Mouse (Mus musculus) limb, embryonic 15.5 days (tissue): ENCODE measurements around the gene Capn8. TPM values are rescaled to one million over a fixed set of nuclear protein-coding genes. Genes with fewer than 3 reads are reported as not detected.

Experiments
- ATAC-seq: fragments of 200-750 bp; cut with Nextera tagmentation; 2 replicates; pipeline ENCODE4 v1.8.0; 2017; ENCODE audit warnings: low read depth, moderate TSS enrichment; ENCODE audit not compliant: insufficient number of reproducible peaks, low FRiP score, low TSS enrichment
- H3K27ac ChIP-seq: fragments of 300-500 bp; sonication (generic); 2 replicates; pipeline ENCODE4 v1.5.1; 2015; ENCODE audit warnings: moderate library complexity, mild to moderate bottlenecking, inconsistent platforms
- H3K27me3 ChIP-seq: fragments of 300-500 bp; sonication (generic); 2 replicates; pipeline ENCODE4 v1.6.1; 2015; ENCODE audit warnings: inconsistent platforms
- H3K36me3 ChIP-seq: fragments of 300-500 bp; sonication (generic); 2 replicates; pipeline ENCODE4 v1.6.1; 2015; ENCODE audit warnings: inconsistent platforms
- H3K4me1 ChIP-seq: fragments of 300-500 bp; sonication (generic); 2 replicates; pipeline ENCODE4 v1.6.1; 2015; ENCODE audit warnings: inconsistent platforms
- H3K4me2 ChIP-seq: fragments of 300-500 bp; sonication (generic); 2 replicates; pipeline ENCODE4 v1.6.1; 2015; ENCODE audit warnings: mild to moderate bottlenecking, inconsistent platforms
- H3K4me3 ChIP-seq: fragments of 300-500 bp; sonication (generic); 2 replicates; pipeline ENCODE4 v1.5.1; 2015; ENCODE audit warnings: mild to moderate bottlenecking, inconsistent platforms
- H3K9ac ChIP-seq: fragments of 300-500 bp; sonication (generic); 2 replicates; pipeline ENCODE4 v1.6.1; 2015; ENCODE audit warnings: inconsistent platforms
- H3K9me3 ChIP-seq: fragments of 300-500 bp; sonication (generic); 2 replicates; pipeline ENCODE4 v1.6.1; 2016; ENCODE audit warnings: inconsistent platforms
- WGBS: fragments of 180-500 bp; shearing (Covaris S2); methylation state at CpG from one replicate; pipeline ENCODE4 v1.1.7; 2015; 5-methylcytosine and 5-hydroxymethylcytosine counted together
- polyA plus RNA-seq: library from polyadenylated mRNA; unstranded; fragments of >200 nt; fragmentation: Nextera tagmentation; extraction: Ambion mirVana; gene quantifications from 2 replicates; pipeline ENCODE4 v1.2.1, GENCODE M21; 2015

Gene Capn8
- polyA plus RNA-seq, 1 experiment from 2014 or later, result not detected

GRCm38 (mm10) chr1:182558271-182558670 is 6.5 kb upstream of the Capn8 start:
- no peak overlapping the region for H3K4me2 ChIP-seq
- ATAC-seq, result no peak
- H3K9ac ChIP-seq, result no peak overlapping the region
- no peaks in the 10 kb centered on the region for H3K9me3 ChIP-seq
- 45% methylated on average over 4 of the region's 4 CpGs for WGBS
- peaks cover 16% of the 10 kb centered on the region for H3K4me1 ChIP-seq
- no peaks in the 10 kb centered on the region for H3K36me3 ChIP-seq
- no peak overlapping the region for H3K4me3 ChIP-seq
- no peak overlapping the region for H3K27ac ChIP-seq
- H3K27me3 ChIP-seq, result no peaks in the 10 kb centered on the region

DNA sequence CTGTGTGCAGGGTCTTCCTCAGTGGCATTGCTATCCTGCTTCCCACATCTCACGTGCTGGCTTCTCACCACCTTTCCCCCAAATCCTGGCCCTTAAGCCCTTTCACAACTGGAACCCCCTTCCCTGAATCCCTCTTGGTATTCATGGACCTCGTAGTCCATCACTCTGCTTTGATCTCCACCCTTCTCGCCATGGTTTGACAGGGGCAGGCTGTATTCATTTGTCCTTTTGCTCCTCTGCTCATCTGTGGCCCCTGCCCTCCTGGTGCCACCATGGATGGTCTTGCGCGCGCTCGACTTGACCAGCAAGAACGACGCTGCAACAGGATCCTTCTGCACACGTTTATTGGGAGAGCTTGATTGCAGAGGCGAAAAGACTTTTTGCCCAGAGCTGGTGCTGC is 5.3 kb upstream of the Capn8 start:
- Histone ChIP-seq H3K4me3 (no peak overlapping the region), H3K9ac (no peak overlapping the region), H3K27ac (no peak overlapping the region), H3K4me2 (no peak overlapping the region), H3K36me3 (no peaks in the 10 kb centered on the region), H3K9me3 (no peaks in the 10 kb centered on the region), H3K27me3 (no peaks in the 10 kb centered on the region), H3K4me1 (peaks cover 16% of the 10 kb centered on the region)
- 79% methylated on average over 11 of the region's 11 CpGs for WGBS
- ATAC-seq, result no peak

DNA sequence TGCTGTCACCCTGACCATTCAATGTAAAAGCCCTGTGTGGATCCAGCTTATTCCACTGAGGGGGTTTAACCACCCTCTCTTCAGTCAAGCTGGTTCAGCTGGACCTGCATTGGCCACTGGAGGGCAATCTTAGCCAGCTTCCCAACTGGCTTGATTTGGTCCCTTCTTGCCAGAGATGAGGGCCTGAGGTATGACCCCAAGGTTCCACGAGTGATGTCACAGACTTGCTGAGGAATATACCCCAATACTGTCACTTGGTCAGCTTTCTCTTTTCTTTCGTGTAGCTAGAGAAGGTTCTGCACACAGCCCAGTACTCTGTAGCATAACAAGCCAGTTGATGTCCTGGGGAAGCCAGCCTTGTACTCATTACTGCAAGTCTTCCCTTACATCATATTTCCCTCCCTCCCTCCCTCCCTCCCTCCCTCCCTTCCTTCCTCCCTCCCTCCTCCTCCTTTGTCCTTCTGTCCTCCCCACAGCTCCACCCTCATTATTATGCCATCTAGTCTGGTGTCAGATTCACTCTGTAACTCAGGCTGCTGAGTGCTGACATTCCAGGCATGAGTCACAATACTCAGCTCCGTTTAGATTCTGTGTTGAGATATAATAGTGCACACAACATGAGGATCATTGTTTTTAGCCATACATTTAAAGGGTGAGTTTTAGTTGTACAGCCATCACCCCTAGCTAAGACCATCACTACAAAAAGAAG is 4.3 kb upstream of the Capn8 start:
- H3K4me3 ChIP-seq, result no peak overlapping the region
- H3K27me3 ChIP-seq, result no peaks in the 10 kb centered on the region
- H3K4me2 ChIP-seq, result no peak overlapping the region
- H3K36me3 ChIP-seq, result no peaks in the 10 kb centered on the region
- no peaks in the 10 kb centered on the region for H3K9me3 ChIP-seq
- WGBS, result 23% methylated on average over 3 of the region's 3 CpGs
- no peak overlapping the region for H3K27ac ChIP-seq
- H3K4me1 ChIP-seq, result peaks cover 16% of the 10 kb centered on the region
- no peak for ATAC-seq
- no peak overlapping the region for H3K9ac ChIP-seq

DNA sequence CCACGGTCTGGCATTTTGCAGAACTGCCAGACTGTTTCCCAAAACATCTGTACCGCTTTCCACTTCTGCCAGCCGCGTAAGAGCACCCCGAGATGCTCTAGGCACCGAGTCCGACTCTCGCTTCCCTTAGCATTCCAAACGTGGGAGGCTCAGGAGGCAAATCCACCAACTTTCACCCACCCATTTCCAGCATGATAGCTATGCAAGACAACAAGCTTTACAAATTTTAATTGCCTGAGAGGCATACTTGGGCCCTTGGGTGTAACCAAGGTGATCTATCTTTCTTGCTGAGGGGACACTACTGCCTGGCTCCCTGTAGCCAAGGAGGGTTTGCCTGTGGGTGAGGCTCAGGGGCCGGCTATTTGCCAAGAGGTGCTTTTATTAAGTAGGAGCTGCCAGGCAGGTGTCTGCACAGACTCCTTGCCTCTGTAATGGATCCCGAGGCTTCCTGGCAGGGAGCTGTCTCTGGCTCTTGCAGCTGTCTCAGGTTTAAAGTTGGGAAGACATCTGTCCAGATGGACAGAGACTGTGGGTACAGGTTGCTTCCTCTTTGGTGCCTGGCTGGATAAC is 2.8 kb upstream of the Capn8 start:
- no peaks in the 10 kb centered on the region for H3K27me3 ChIP-seq
- H3K9ac ChIP-seq, result no peak overlapping the region
- no peak for ATAC-seq
- H3K4me2 ChIP-seq, result no peak overlapping the region
- H3K4me3 ChIP-seq, result no peak overlapping the region
- H3K9me3 ChIP-seq, result no peaks in the 10 kb centered on the region
- peaks cover 16% of the 10 kb centered on the region for H3K4me1 ChIP-seq
- H3K36me3 ChIP-seq, result no peaks in the 10 kb centered on the region
- 60% methylated on average over 11 of the region's 11 CpGs for WGBS
- no peak overlapping the region for H3K27ac ChIP-seq

DNA sequence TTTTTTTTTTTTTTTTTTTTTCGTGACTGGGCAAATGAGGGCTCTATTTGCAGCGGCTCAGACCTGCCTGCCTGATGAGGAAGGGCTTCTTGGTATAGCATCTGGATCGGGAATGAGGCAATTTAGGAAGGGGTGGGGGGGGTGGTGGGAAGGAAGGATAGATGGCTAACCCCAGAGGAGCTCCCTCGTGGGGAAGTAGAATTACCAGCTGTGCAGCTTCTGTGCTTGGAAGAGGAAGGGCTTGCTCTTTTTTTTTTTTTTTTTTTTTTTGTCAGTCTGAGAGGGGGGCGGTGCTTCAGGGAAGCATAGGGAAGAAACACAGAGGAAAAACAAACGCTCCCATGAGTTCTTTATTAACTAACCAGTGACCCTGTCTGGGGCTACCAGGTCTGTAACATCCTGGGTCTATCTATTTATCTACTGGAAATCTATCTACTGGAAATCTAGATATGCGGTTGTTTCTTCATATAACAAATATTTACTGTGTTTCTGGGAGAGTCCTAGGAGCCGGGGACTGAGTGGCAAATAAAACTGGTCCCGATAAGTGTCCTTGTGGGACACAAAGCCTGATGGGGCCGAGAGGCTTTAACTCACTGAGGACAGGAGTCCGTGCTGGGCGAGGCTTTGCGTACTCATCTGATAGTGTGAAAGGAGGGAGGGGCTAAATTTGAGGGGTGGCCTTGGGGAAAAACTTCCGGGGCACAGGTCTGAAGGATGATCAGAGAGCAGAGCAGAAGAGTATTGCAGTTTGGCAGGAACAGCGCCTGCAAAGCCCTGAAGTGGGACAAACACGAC is 2.0 kb upstream of the Capn8 start:
- Histone ChIP-seq H3K4me2 (no peak overlapping the region), H3K36me3 (no peaks in the 10 kb centered on the region), H3K27ac (no peak overlapping the region), H3K27me3 (no peaks in the 10 kb centered on the region), H3K9ac (no peak overlapping the region), H3K4me1 (peaks cover 16% of the 10 kb centered on the region), H3K4me3 (no peak overlapping the region), H3K9me3 (no peaks in the 10 kb centered on the region)
- WGBS, result 29% methylated on average over 16 of the region's 16 CpGs
- ATAC-seq, result 0 out of 2 replicates have a peak, but pooled peaks have one; percentile 3

GRCm38 (mm10) chr1:182565351-182565835 is 586 bp downstream of the Capn8 start:
- H3K36me3 ChIP-seq, result no peaks in the 10 kb centered on the region
- peaks cover 16% of the 10 kb centered on the region for H3K4me1 ChIP-seq
- no peak overlapping the region for H3K4me3 ChIP-seq
- 84% methylated on average over 6 of the region's 6 CpGs for WGBS
- H3K27ac ChIP-seq, result no peak overlapping the region
- ATAC-seq, result no peak
- H3K9me3 ChIP-seq, result no peaks in the 10 kb centered on the region
- H3K4me2 ChIP-seq, result no peak overlapping the region
- H3K27me3 ChIP-seq, result no peaks in the 10 kb centered on the region
- H3K9ac ChIP-seq, result no peak overlapping the region

GRCm38 (mm10) chr1:182571148-182571547 is 6.3 kb downstream of the Capn8 start:
- H3K4me1 ChIP-seq, result peaks cover 11% of the 10 kb centered on the region
- ATAC-seq, result no peak
- no peak overlapping the region for H3K4me2 ChIP-seq
- no peak overlapping the region for H3K4me3 ChIP-seq
- H3K9ac ChIP-seq, result no peak overlapping the region
- no peaks in the 10 kb centered on the region for H3K36me3 ChIP-seq
- no peaks in the 10 kb centered on the region for H3K27me3 ChIP-seq
- no peaks in the 10 kb centered on the region for H3K9me3 ChIP-seq
- WGBS, result 59% methylated on average over 3 of the region's 3 CpGs
- no peak overlapping the region for H3K27ac ChIP-seq

DNA sequence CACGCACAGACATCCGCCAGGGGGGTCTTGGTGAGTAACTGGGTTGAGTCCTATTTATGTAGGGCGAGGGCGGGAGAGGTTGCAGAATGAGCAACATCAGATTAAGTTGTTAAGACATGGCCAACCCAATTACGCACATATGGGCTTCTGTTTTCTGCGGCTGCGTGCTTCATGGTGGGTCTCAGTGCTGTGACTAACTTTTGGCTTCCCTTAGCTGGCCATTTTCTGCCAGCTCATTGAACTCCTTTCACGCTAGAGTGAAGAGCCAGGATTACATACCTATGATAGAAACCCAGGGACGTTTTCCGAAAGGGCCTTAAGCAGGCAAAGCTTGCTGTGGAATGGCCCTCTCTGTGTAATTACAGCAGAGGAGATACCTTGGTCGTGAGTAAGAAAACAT is 7.2 kb downstream of the Capn8 start:
- Histone ChIP-seq H3K4me2 (no peak overlapping the region), H3K36me3 (no peaks in the 10 kb centered on the region), H3K4me1 (peaks cover 11% of the 10 kb centered on the region), H3K9me3 (no peaks in the 10 kb centered on the region), H3K9ac (no peak overlapping the region), H3K4me3 (no peak overlapping the region), H3K27ac (no peak overlapping the region), H3K27me3 (no peaks in the 10 kb centered on the region)
- 80% methylated on average over 11 of the region's 11 CpGs for WGBS
- ATAC-seq, result no peak

DNA sequence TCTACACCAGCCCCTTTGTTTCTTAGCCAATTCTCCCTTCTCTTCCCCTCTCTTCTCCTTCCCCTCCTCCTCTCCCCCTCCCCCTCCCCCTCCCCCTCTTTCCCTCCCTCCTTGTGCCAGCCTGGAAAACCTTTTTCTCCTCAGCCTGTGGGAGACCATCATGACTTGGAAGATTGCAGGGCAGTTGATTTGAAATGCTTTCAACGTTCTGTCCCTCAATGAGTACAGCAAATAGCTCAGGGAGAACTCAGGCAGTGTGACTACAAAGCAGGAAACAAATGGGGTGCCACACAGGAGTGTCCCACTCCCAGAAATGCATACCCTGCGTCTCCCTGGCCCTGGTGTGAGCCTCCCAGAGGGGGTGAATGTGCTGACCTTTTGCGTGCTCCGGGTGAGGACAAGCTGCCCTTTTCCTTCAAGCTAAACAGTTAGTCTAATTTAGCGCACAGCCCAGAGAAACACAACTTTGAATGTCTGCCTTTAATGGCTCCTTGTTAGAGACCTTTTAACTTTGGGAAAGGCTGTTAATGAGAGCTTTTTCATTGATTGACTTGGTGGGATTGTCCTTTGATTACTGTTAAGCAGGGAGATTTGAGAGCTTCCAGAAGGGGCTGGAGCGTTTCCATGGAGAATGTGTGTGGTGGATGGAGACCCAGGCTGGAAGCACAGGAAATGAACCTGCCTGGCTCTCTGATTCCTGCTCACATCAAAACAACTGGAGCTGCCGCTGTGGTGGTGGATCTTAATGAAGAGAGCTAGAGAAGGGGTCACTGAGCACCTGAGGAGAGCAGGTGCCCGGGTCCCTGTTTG is 9.3 kb downstream of the Capn8 start:
- no peak overlapping the region for H3K4me3 ChIP-seq
- ATAC-seq, result no peak
- no peak overlapping the region for H3K9ac ChIP-seq
- H3K27me3 ChIP-seq, result no peaks in the 10 kb centered on the region
- WGBS, result 21% methylated on average over 8 of the region's 8 CpGs
- no peaks in the 10 kb centered on the region for H3K9me3 ChIP-seq
- no peaks in the 10 kb centered on the region for H3K36me3 ChIP-seq
- H3K27ac ChIP-seq, result no peak overlapping the region
- H3K4me2 ChIP-seq, result no peak overlapping the region
- peaks cover 11% of the 10 kb centered on the region for H3K4me1 ChIP-seq

GRCm38 (mm10) chr1:182574666-182575049 is 9.9 kb downstream of the Capn8 start:
- ATAC-seq, result no peak
- H3K9me3 ChIP-seq, result no peaks in the 10 kb centered on the region
- no peak overlapping the region for H3K27ac ChIP-seq

DNA sequence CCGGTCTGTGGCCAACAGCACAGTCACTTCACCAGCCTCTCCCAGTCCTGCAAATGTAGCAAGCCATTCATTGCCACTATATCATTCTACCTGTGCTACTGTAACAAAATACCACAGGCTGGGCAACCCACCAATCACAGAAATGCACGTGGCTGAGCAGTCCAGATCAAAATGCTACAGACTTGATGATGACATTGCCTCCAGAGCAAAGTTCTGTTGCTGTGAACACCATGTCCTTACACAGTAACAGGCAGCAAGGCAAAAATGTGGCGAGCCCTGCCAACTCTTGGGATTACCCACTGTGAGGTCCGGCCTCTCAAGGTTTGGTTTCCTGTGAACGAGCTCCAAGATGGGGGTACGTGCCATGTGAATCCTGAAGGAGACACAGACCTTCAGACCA is 19.4 kb downstream of the Capn8 start:
- no peaks in the 10 kb centered on the region for H3K36me3 ChIP-seq
- no peak overlapping the region for H3K9ac ChIP-seq
- no peak overlapping the region for H3K4me3 ChIP-seq
- H3K9me3 ChIP-seq, result no peaks in the 10 kb centered on the region
- H3K27me3 ChIP-seq, result 0 out of 2 replicates have a peak, but pooled peaks cover 4% of the 10 kb centered on the region
- ATAC-seq, result no peak
- WGBS, result 81% methylated on average over 6 of the region's 6 CpGs
- H3K4me2 ChIP-seq, result no peak overlapping the region
- H3K27ac ChIP-seq, result no peak overlapping the region
- H3K4me1 ChIP-seq, result peaks cover 8% of the 10 kb centered on the region

More at GRCm38 (mm10) chr1:182574666-182575049, 9.9 kb downstream of the Capn8 start:
- Histone ChIP-seq H3K4me1 (peaks cover 11% of the 10 kb centered on the region), H3K4me2 (no peak overlapping the region), H3K4me3 (no peak overlapping the region), H3K36me3 (no peaks in the 10 kb centered on the region), H3K9ac (no peak overlapping the region), H3K27me3 (no peaks in the 10 kb centered on the region)
- WGBS, result 47% methylated on average over 4 of the region's 4 CpGs
